Mouse (Mus musculus) embryonic facial prominence, embryonic 15.5 days (tissue): Measurements from ENCODE around the gene Gm14569. TPM values are rescaled to one million over a fixed set of nuclear protein-coding genes. Genes with fewer than 3 reads are reported as not detected.

Source experiments
- ATAC-seq: fragments of 200-750 bp; cut with Nextera tagmentation; 2 replicates; pipeline ENCODE4 v1.8.0; 2017; ENCODE audit warnings: low read depth, moderate TSS enrichment; ENCODE audit not compliant: insufficient number of reproducible peaks, low FRiP score, low TSS enrichment
- H3K27ac ChIP-seq: fragments of 300-500 bp; sonication (generic); replicated peaks from 2 replicates; pipeline ENCODE4 v1.5.1; 2015; ENCODE audit warnings: mild to moderate bottlenecking, inconsistent platforms
- H3K27me3 ChIP-seq: fragments of 300-500 bp; sonication (generic); 2 replicates; pipeline ENCODE4 v1.6.1; 2015; ENCODE audit warnings: inconsistent platforms
- H3K36me3 ChIP-seq: fragments of 300-500 bp; sonication (generic); 2 replicates; pipeline ENCODE4 v1.6.1; 2015; ENCODE audit warnings: mild to moderate bottlenecking, inconsistent platforms
- H3K4me1 ChIP-seq: fragments of 300-500 bp; sonication (generic); 2 replicates; pipeline ENCODE4 v1.6.1; 2015; ENCODE audit warnings: inconsistent platforms
- H3K4me2 ChIP-seq: fragments of 300-500 bp; sonication (generic); replicated peaks from 2 replicates; pipeline ENCODE4 v1.6.1; 2015; ENCODE audit warnings: mild to moderate bottlenecking, inconsistent platforms
- H3K4me3 ChIP-seq: fragments of 300-500 bp; sonication (generic); replicated peaks from 2 replicates; pipeline ENCODE4 v1.5.1; 2015; ENCODE audit warnings: mild to moderate bottlenecking, inconsistent platforms
- H3K9ac ChIP-seq: fragments of 300-500 bp; sonication (generic); 2 replicates; pipeline ENCODE4 v1.6.1; 2015; ENCODE audit warnings: inconsistent platforms
- H3K9me3 ChIP-seq: fragments of 300-500 bp; sonication (generic); replicated peaks from 2 replicates; pipeline ENCODE4 v1.6.1; 2016; ENCODE audit warnings: inconsistent platforms
- WGBS: fragments of 180-500 bp; shearing (Covaris S2); methylation state at CpG from one replicate; pipeline ENCODE4 v1.1.7; 2015; 5-methylcytosine and 5-hydroxymethylcytosine counted together
- polyA plus RNA-seq: library from polyadenylated mRNA; unstranded; fragments of >200 nt; fragmentation: Nextera tagmentation; extraction: Ambion mirVana; gene quantifications from 2 replicates; pipeline ENCODE4 v1.2.1, GENCODE M21; 2015

The Gm14569 gene
- polyA plus RNA-seq, 1 experiment from 2014 or later = not detected

- ATAC-seq = no peak
- H3K9ac ChIP-seq = no peak overlapping the region
- no peak overlapping the region for H3K27ac ChIP-seq
- H3K4me3 ChIP-seq = no peak overlapping the region
- 29% methylated on average over 1 of the region's 1 CpGs for WGBS
- no peaks in the 10 kb centered on the region for H3K9me3 ChIP-seq
- H3K36me3 ChIP-seq = no peaks in the 10 kb centered on the region
- H3K27me3 ChIP-seq = no peaks in the 10 kb centered on the region
- no peak overlapping the region for H3K4me2 ChIP-seq
- H3K4me1 ChIP-seq = no peaks in the 10 kb centered on the region
Measured at GRCm38 (mm10) chrX:36456031-36456430, 35.6 kb downstream of the Gm14569 start.

GRCm38 (mm10) chrX:36437932-36438331 is 53.7 kb downstream of the Gm14569 start:
- no peak overlapping the region for H3K4me2 ChIP-seq
- no peak for ATAC-seq
- no peak overlapping the region for H3K4me3 ChIP-seq
- no peaks in the 10 kb centered on the region for H3K9me3 ChIP-seq
- no peaks in the 10 kb centered on the region for H3K4me1 ChIP-seq
- no peak overlapping the region for H3K27ac ChIP-seq
- H3K9ac ChIP-seq = no peak overlapping the region
- no peaks in the 10 kb centered on the region for H3K27me3 ChIP-seq
- 92% methylated on average over 1 of the region's 1 CpGs for WGBS
- H3K36me3 ChIP-seq = no peaks in the 10 kb centered on the region

- no peaks in the 10 kb centered on the region for H3K36me3 ChIP-seq
- 35% methylated on average over 6 of the region's 6 CpGs for WGBS
- no peak for ATAC-seq
Measured at GRCm38 (mm10) chrX:36434993-36435392, 56.6 kb downstream of the Gm14569 start.

GRCm38 (mm10) chrX:36419153-36419552 is 72.5 kb downstream of the Gm14569 start:
- Histone ChIP-seq H3K4me2 (no peak overlapping the region), H3K27ac (no peak overlapping the region), H3K36me3 (no peaks in the 10 kb centered on the region), H3K9me3 (no peaks in the 10 kb centered on the region), H3K4me1 (no peaks in the 10 kb centered on the region), H3K9ac (no peak overlapping the region), H3K27me3 (no peaks in the 10 kb centered on the region), H3K4me3 (no peak overlapping the region)
- 87% methylated on average over 3 of the region's 3 CpGs for WGBS
- ATAC-seq = no peak

More at GRCm38 (mm10) chrX:36434993-36435392, 56.6 kb downstream of the Gm14569 start:
- H3K4me1 ChIP-seq = no peaks in the 10 kb centered on the region
- no peak overlapping the region for H3K27ac ChIP-seq
- no peak overlapping the region for H3K4me3 ChIP-seq
- H3K4me2 ChIP-seq = no peak overlapping the region
- H3K9ac ChIP-seq = no peak overlapping the region
- H3K27me3 ChIP-seq = no peaks in the 10 kb centered on the region
- no peaks in the 10 kb centered on the region for H3K9me3 ChIP-seq

- Histone ChIP-seq H3K4me3 (no peak overlapping the region), H3K27ac (no peak overlapping the region), H3K9me3 (no peaks in the 10 kb centered on the region), H3K4me2 (no peak overlapping the region), H3K4me1 (no peaks in the 10 kb centered on the region), H3K9ac (no peak overlapping the region), H3K27me3 (no peaks in the 10 kb centered on the region), H3K36me3 (no peaks in the 10 kb centered on the region)
- no peak for ATAC-seq
- WGBS = 60% methylated on average over 6 of the region's 6 CpGs
Measured at GRCm38 (mm10) chrX:36402316-36402715, 89.3 kb downstream of the Gm14569 start.

- H3K4me1 ChIP-seq = no peaks in the 10 kb centered on the region
- H3K36me3 ChIP-seq = no peaks in the 10 kb centered on the region
- no peaks in the 10 kb centered on the region for H3K27me3 ChIP-seq
- no peaks in the 10 kb centered on the region for H3K9me3 ChIP-seq
- 93% methylated on average over 13 of the region's 13 CpGs for WGBS
- no peak within 1 kb of the TSS for H3K4me2 ChIP-seq
- no peak for ATAC-seq
- H3K9ac ChIP-seq = no peak within 1 kb of the TSS
- H3K4me3 ChIP-seq = no peak within 1 kb of the TSS
- H3K27ac ChIP-seq = no peak within 1 kb of the TSS
Measured at GRCm38 (mm10) chrX:36400980-36401379, 90.7 kb downstream of the Gm14569 start, which contains the start of gene Gm6268. TSS of gene Gm6268 (plus strand) at chrX:36401280.

- 39% methylated on average over 6 of the region's 6 CpGs for WGBS
- no peaks in the 10 kb centered on the region for H3K4me1 ChIP-seq
- H3K36me3 ChIP-seq = no peaks in the 10 kb centered on the region
- H3K4me2 ChIP-seq = no peak overlapping the region
- H3K9ac ChIP-seq = no peak overlapping the region
- H3K9me3 ChIP-seq = no peaks in the 10 kb centered on the region
- no peak overlapping the region for H3K27ac ChIP-seq
- no peak overlapping the region for H3K4me3 ChIP-seq
- H3K27me3 ChIP-seq = no peaks in the 10 kb centered on the region
- no peak for ATAC-seq
Measured at GRCm38 (mm10) chrX:36393279-36393678, 98.4 kb downstream of the Gm14569 start.

GRCm38 (mm10) chrX:36392672-36393071 is 99.0 kb downstream of the Gm14569 start:
- Histone ChIP-seq H3K27me3 (no peaks in the 10 kb centered on the region), H3K36me3 (no peaks in the 10 kb centered on the region), H3K9me3 (no peaks in the 10 kb centered on the region), H3K4me1 (no peaks in the 10 kb centered on the region), H3K4me3 (no peak overlapping the region), H3K9ac (no peak overlapping the region), H3K4me2 (no peak overlapping the region), H3K27ac (no peak overlapping the region)
- 73% methylated on average over 6 of the region's 6 CpGs for WGBS
- ATAC-seq = no peak

GRCm38 (mm10) chrX:36390503-36390902 is 101.1 kb downstream of the Gm14569 start:
- Histone ChIP-seq H3K9me3 (no peaks in the 10 kb centered on the region), H3K27ac (no peak overlapping the region), H3K27me3 (no peaks in the 10 kb centered on the region), H3K4me2 (no peak overlapping the region), H3K36me3 (no peaks in the 10 kb centered on the region), H3K4me3 (no peak overlapping the region), H3K4me1 (no peaks in the 10 kb centered on the region), H3K9ac (no peak overlapping the region)
- 42% methylated on average over 2 of the region's 2 CpGs for WGBS
- ATAC-seq = no peak

- Histone ChIP-seq H3K4me3 (no peak overlapping the region), H3K9ac (no peak overlapping the region), H3K27me3 (no peaks in the 10 kb centered on the region), H3K36me3 (no peaks in the 10 kb centered on the region), H3K27ac (no peak overlapping the region), H3K4me2 (no peak overlapping the region), H3K4me1 (no peaks in the 10 kb centered on the region), H3K9me3 (no peaks in the 10 kb centered on the region)
- WGBS = 50% methylated on average over 3 of the region's 3 CpGs
- no peak for ATAC-seq
Measured at GRCm38 (mm10) chrX:36389971-36390370, 101.7 kb downstream of the Gm14569 start.

GRCm38 (mm10) chrX:36385340-36385739 is 106.3 kb downstream of the Gm14569 start:
- Histone ChIP-seq H3K9me3 (no peaks in the 10 kb centered on the region), H3K4me2 (no peak overlapping the region), H3K36me3 (no peaks in the 10 kb centered on the region), H3K9ac (no peak overlapping the region), H3K27me3 (no peaks in the 10 kb centered on the region), H3K27ac (no peak overlapping the region), H3K4me3 (no peak overlapping the region), H3K4me1 (no peaks in the 10 kb centered on the region)
- no peak for ATAC-seq
